Mouse (Mus musculus) retina, adult 2 months (tissue): ENCODE measurements around the gene Tfap2b.

Experiments used
- DNase-seq: peaks from one replicate; pipeline ENCODE4 v3.0.0-alpha.2; 2012; ENCODE audit warnings: low read depth, low spot score

Tfap2b gene

DNA sequence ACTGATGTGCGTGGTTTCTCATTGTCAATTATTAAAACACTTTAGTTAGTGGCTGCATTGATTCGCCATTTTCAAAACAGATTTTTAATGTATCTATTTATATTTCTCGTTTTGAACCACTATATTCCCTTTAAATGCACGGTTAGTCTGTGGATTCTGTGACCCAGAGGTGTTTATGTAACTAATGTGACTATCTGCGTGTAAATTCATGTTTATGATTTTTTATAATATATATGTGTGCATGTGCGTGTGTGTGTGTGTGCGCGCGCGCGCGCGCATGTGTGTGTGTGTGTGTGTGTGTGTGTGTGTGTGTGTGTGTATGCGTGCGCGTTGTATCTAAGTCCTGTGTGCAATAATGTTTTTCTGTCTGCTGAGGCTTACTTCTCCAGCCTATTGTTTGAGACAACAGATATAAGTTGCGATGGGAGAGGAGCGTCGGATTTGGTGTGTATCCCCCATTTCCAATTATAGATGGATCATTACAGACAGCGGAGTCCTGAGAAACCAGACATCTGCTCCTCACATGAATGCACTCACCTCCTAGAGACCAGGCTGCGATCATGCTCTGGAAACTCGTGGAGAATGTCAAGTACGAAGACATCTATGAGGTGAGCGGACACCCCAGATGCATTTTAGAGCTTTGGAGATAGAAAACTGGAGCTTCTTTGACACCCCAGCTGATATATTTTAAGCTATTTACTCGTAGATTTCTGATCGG, at the start of gene Tfap2b:
Gene Tfap2b (plus strand): TSS at position 274 of the 718 bp plus-strand sequence.
- no peak for DNase-seq

DNA sequence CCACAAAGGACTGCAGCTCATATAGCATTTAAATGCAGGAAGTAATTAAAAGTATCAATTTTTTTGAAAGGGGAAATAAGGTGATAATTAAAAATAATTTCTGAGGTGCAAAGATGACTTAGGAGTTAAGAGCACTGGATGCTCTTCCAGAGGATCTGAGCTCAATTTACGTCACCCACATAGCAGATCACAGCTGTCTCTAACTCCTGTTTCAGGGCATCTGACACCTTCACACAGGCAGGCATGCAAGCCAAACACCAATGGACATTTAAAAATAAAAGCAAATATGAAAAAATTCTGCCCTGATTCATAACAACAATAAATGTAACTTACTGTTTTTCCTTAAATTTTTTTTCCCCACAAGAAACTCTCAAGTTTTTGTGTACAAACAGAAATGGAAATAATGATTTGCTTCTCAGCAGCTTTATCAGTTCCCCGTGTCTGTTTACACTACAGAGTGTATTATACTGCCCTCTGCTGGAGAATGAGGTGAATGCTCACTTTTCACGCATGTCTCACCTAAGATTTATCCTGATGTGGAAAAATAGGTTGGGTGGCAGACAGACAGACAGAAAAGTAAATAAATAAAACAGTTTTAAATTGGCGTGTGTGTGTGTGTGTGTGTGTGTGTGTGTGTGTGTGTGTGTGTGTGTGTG, 29.8 kb upstream of the Tfap2b start:
- DNase-seq = peak; percentile 18

DNA sequence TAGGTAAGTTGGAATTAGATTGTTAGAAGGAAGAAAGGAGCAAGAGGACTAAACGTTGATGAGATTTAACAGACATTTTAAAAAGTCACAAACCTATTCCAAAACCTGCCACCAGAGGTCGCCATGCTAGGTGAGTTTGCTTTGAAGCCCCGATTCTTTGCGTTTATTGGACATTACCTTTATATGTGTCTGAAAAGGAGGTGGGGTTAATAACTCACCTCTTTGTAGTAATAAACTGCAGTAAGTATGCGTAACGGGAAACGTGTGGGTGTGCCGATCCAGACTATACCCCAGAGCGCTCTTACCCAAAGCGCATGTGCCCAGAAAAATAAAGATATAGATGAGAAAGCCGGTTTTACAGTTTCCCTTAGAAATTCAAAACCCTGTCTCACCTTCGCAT, 3.1 kb upstream of the Tfap2b start:
- no peak for DNase-seq

GRCm38 (mm10) chr1:19206194-19206593, 2.5 kb upstream of the Tfap2b start:
- no peak for DNase-seq

- no peak for DNase-seq
These were observed 1.1 kb upstream of the Tfap2b start for GRCm38 (mm10) chr1:19207611-19208010.

GRCm38 (mm10) chr1:19209359-19209745, 638 bp downstream of the Tfap2b start:
- DNase-seq = no peak

DNA sequence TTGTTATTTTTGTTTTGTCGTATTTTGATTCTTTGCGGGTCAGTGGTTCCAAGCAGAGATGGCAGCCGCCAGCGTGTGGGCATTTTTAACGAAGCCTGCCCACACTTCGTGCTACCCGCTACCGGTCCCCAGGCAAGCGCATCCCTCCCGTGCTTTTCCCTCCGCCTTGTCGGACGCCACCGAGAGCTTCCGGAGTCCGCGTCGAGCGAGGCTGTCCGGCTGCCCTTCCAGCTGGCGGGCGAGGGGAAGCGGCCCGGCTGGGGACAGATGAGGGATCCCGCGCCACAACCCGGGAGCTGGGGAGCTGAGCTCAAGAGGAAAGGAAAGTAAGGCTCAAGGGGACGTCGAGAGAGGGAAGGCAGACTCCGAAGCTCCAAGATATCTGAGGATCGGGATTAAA, 1.1 kb downstream of the Tfap2b start:
- DNase-seq = no peak

- DNase-seq = no peak
These were observed 1.7 kb downstream of the Tfap2b start for GRCm38 (mm10) chr1:19210215-19211032.

GRCm38 (mm10) chr1:19211033-19211405, 2.3 kb downstream of the Tfap2b start:
- no peak for DNase-seq

DNA sequence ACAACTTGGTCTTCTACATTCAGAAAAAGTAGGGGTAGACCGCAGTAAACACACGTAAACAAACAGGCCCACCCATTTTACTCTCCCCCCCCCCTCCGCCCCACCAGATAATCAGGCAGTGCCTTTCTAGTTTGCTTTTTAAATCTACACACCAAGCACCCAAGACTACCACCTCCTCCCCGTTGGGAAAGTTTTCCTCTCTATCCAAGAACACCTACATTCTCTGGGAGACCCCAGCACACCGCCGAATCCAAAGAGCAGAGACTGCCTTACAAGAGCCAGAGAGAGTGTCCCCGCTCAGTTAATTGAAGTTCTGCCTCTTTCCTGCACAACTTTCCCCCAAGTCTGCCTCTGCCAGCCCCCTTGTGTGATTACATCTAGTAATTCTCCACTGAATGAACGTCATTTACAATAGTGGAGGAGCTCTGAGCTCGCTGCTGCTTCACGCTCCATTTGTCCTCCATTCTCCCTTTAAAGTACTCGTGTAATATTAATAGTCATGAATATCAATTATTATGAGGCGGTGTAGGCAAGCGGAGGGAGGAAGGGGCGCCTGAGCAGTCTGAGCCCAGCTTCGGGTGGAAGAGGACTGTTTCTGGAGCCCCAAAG, 2.9 kb downstream of the Tfap2b start:
- no peak for DNase-seq

DNA sequence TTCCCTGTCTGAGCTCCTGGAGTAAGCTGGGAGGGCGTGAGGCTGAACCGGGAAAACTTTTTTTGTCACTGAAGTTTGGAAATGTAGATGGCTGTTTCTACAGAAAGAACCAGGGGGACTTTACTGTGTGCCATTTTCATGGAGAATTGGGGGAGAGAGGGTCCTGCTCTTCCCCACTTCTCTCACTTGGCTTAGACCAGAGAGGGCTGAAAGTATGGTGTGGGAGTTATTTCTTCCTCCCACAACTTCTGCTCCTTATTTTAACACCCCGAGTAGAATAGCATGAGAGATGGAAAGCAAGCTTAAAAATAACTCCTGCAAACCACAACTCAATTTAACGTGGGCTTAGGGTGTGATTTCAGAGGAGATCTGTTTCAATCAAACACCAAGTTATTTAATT, 4.0 kb downstream of the Tfap2b start:
- no peak for DNase-seq

DNA sequence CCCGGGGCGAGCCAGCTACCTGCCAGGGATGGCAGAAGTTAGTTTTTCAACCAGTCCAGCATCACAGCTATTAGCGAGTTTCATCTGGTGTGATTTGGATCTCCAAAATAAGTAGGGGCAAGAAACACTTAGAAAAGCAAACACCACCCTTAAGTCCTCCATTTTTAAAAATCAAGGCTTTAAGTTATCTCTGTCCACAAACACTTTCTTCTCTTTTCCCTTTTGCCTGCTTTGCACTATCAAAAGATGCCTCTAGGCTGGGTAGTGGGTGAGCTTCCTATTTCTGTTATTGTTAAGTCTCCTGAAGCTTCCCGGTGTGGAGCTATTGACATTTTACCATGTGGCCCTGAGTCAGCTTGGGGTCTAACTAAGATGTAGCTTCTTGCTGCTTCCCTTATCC, 4.5 kb downstream of the Tfap2b start:
- no peak for DNase-seq

- DNase-seq = no peak
These were observed 5.2 kb downstream of the Tfap2b start for GRCm38 (mm10) chr1:19213851-19214395.

GRCm38 (mm10) chr1:19217391-19217790, 8.7 kb downstream of the Tfap2b start:
- no peak for DNase-seq

- no peak for DNase-seq
These were observed 9.5 kb downstream of the Tfap2b start for GRCm38 (mm10) chr1:19218221-19218620.

DNA sequence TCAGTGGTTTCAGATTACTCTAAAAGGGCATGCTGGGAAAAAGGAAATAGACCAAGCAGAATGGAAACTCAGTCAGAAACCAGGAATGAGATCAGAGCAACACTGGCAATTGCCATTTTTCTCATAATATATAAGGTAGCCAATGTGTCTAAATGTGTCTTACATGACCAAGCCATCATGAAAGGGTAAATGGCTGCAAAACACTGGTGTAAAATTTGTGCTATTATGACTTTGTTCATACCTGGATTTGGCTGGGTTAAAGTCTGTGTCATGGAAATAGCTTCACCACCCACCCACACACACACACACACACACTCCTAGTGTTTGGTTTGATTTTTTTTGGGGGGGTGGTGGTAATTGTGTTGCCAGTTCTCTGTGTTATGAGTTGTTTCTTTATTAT, 10.7 kb downstream of the Tfap2b start:
- DNase-seq = no peak

GRCm38 (mm10) chr1:19220564-19220963, 11.8 kb downstream of the Tfap2b start:
- DNase-seq = no peak

- DNase-seq = no peak
These were observed 12.9 kb downstream of the Tfap2b start for GRCm38 (mm10) chr1:19221601-19222000.

GRCm38 (mm10) chr1:19226699-19227098, 18.0 kb downstream of the Tfap2b start:
- no peak for DNase-seq

GRCm38 (mm10) chr1:19230926-19231573, 22.3 kb downstream of the Tfap2b start:
- DNase-seq = no peak

DNA sequence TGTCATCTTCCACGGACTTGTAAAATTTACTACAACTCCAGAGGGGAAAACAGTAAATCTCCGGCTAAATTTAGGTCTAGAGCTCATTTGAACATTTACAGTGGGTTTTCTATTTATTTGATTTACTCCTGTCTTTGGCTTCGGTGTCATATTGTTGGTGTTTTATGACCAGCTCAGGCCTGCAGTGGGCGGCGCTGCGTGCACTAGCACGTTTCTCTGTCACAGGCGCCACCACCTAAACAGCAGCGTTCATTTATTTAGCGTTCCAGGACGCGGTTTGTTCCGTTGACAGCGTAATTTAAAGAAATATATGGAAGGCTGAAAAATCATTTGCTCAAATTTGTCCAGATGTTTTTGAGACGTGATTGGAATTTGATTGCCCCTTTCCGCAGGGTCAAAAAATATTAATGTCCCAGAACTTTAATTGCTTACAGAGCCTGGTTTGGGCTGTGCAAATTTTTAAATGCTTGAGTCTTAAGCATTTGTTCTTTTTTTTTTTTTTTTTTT, 22.9 kb downstream of the Tfap2b start:
- DNase-seq = no peak
